Mouse (Mus musculus) gastrocnemius, postnatal 14 days (tissue): ENCODE measurements around the gene Cdc42ep1. TPM values are rescaled to one million over a fixed set of nuclear protein-coding genes. Genes with fewer than 3 reads are reported as not detected.

Experiments
- DNase-seq: peaks from one replicate; pipeline ENCODE4 v3.0.0; 2021; ENCODE audit warnings: mixed read lengths
- intact Hi-C: fragments of 180-260 bp; cut with DNase I; formaldehyde crosslinking; loops from one replicate; pipeline ENCODE4 v1.15.1; 2025; ENCODE audit warnings: low total_unique reads
- total RNA-seq, 2 experiments: library from RNA; stranded (reverse); gene quantifications; 2 replicates each; pipeline ENCODE4 v1.2.3; 2021

Gene Cdc42ep1
- total RNA-seq, 2 experiments from 2014 or later = 22.7 to 23.6 TPM

DNA sequence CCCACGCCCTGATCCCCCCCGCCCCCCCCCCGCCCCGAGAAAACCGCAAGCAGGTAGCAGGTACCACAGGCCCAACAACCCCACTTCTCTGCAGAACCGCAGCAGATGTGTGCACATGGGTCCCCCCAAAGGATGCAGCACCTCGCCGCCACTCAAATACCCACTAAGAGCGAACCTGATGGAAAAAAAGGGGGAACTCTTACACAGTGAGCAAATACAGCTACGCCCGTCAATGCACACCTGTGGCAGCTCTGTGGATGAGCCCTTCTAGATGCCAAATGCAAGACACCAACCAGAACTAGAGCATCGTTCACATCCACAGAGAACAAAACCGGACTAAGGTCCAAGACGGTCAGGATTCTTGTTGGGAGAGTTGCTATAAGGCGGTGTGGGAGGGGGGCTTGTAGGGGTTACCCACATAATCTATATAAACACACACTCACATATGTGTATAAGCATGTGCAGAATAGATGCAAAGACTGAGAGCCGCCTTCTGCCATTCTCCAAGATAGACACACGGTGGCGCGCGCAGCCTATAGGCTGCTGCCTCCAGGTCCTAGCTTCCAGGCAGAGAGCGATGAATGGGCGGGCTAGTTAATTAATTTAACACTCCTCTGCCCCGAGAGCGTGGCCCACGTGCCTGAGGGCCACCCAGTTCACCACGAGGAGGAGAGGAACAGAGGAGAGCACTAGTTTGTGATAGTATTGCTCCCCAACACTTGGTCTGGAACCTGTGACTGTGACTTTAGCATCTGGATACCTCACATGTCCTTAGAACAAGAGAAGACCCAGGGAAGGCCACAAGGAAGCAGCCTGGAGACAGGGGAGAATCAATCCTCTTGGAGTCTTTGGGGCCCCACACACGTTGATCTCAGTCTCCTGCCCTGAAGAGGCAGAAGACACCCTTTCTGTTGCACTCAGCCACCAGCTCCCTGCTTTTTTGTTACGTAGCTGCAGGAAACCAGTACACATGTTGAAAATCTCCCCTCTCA, 15.9 kb upstream of the Cdc42ep1 start:
- DNase-seq = peak; percentile 75
- intact Hi-C loops = loop anchor here (2.0 to 5.0 kb wide), 2 partner anchors 22 to 41 kb away; no protein-coding TSS in a partner anchor

DNA sequence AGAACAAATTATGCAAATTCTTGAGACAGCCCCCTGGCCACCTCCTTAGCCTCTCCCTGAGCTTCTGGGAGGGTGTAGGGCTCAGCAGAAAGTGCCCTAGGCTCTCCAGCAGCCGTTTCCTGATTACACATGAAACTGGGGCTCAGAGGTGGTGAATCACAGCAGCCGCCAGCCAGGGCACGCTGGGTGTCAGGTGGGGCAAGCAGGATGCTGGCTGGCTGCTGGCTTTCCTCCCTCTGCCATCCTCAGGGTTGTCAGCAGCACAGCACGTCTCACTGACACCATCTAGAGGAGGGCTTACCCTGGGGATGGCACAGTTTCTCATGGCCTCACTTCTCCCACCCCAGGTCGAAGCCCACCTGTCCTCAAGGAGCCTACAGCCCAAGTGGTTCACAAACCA, 14.1 kb upstream of the Cdc42ep1 start:
- intact Hi-C loops = loop anchor here (5.0 kb wide), 1 partner anchor 39 kb away; no protein-coding TSS in a partner anchor
- DNase-seq = no peak

DNA sequence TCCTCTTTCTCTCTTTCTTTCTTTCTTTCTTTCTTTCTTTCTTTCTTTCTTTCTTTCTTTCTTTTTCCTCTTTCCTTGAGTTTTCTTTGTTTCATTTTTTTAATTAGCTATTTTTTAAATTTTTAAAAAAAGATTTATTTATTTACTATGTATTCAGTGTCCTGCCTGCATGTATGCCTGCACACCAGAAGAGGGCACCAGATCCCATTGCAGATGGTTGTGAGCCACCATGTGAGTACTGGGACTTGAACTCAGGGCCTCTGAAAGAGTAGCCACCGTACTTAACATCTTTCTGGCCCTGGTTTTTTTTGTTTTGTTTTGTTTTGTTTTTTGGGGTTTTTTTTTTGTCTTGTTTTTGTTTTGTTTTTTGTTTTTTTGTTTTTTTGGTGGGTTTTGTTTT, 12.8 kb upstream of the Cdc42ep1 start:
- DNase-seq = no peak
- intact Hi-C loops = loop anchor here (5.0 kb wide), 1 partner anchor 38 kb away; no protein-coding TSS in a partner anchor

DNA sequence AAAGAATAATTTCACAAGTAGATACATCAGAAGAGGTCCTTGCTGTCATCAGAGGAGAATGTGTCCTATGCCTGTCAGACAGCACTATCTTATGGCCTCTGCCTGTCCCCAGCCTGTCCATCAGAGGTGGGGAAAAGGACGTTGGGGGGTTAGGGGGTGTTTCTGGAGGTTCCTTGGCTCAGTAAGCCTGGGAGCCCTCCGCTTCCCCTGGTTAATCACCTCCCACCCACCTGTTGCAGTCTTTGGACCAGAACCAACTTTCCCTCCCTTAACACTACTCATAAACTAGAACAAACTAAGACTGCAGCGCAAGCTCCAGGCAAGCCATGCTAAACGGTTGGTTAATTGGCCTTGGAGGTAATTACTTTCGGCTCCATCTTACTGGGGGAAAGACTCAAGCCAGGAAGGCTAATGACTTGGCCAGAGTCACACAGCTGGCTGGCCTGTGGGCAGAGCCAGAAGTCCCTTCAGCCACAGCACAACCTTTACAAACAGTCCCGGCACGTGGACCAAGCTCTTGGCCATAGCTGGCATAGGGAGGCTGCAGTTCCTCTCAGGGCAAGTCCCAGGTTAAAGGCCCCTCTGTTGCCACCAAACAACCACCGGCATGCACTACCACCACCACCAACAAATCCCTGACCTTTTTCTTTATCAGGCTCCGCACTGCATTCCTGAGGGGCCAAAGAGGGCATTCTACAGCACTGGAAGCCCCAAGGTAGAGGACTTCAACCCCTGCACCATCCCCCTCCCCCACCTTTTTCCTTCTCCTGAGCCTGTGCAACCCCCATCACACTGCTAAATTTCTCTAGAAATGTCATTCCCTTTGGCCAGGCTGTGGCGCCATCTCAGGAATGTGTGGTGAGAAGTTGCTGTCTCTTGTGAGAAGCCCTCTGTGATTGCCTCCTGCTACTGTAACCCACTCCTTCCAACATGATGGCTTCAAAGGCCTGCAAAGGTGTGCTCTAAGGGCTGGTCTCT, 11.4 kb upstream of the Cdc42ep1 start:
- DNase-seq = no peak
- intact Hi-C loops = no loop called here

DNA sequence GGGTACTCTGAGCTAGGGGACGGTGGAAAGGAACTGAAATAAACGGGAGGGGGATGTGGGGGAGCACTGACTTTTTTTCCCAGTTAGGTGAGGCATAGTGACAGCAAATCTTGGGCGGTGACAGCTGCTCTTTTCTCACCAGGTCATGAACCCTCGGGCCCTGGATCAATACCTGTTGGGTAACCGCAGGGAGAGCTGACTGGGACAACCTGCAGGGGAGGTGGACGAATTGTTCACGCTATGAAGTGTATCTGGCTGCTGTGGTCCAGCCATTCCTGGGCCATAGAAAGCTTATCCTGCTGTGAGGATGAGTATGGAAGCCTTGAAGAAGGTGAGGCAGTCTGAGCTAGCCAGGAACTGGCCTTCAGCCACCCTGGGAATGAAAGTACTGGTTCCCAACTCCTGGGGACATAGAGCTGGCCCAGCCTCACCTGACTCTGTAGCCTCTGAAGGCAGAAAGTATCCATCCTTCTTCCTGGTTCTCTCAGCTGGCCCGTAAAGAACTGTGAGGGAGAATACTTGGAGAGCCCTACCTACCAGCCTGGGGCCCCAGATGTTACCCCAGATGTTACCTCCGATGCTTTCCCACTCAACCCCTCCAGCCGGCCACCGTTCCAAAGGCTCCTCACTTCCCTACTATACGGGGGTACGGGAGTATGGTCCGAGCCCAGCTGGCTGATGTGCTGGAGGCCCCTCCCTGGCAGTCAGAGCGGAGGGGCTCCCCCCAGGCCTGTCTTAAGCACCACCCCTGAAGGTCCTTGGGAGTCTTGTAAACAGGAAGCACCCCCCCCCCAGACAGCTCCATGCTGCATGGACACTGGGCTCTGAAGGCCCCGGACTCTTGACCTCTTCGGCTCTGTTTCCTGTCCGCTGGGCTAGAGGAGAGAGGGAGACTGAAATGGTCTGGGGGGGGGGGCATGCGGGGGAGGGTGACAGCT, 10.4 kb upstream of the Cdc42ep1 start:
- intact Hi-C loops = no loop called here
- no peak for DNase-seq

DNA sequence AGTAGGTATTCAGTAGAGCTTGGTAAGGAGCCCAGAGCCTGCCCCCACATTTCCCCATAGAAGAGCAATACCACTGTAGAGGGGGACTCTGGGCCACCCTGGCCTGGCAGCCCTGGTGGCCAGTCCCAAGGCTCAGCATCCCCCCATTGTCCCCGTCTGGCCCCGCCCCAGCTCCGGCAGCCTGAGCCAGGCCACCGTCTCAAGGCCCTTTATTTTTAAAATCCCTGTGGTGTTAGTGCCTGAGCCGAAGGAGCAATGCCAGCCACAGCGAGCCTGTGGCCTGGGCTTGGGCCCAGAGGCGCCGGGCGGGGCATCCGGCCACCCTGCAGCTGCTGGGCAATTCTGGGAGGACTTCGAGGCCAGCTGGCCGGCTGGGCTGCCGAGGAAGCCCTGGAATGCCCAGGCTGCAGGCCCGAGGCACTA, 9.7 kb upstream of the Cdc42ep1 start:
- intact Hi-C loops = no loop called here
- DNase-seq = peak; percentile 90

DNA sequence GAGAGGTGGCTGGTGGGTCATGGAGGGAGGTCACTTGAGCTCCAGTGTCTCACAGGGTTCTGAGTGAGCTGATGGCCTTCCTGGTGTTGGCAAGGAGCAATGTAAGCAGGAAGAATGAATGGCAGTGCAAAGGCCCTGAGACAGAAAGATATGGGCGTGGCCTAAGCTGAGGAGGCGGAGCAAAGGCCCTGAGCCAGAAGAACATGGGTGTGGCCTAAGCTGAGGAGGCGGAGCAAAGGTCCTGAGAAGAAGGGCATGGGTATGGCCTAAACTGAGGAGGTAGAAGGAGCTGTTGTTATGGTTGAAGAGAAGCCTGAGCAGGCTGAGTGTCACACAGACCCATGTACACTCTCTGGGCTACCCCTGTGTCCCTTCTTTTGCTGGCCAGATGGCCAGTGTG, 8.8 kb upstream of the Cdc42ep1 start:
- no peak for DNase-seq
- intact Hi-C loops = no loop called here

DNA sequence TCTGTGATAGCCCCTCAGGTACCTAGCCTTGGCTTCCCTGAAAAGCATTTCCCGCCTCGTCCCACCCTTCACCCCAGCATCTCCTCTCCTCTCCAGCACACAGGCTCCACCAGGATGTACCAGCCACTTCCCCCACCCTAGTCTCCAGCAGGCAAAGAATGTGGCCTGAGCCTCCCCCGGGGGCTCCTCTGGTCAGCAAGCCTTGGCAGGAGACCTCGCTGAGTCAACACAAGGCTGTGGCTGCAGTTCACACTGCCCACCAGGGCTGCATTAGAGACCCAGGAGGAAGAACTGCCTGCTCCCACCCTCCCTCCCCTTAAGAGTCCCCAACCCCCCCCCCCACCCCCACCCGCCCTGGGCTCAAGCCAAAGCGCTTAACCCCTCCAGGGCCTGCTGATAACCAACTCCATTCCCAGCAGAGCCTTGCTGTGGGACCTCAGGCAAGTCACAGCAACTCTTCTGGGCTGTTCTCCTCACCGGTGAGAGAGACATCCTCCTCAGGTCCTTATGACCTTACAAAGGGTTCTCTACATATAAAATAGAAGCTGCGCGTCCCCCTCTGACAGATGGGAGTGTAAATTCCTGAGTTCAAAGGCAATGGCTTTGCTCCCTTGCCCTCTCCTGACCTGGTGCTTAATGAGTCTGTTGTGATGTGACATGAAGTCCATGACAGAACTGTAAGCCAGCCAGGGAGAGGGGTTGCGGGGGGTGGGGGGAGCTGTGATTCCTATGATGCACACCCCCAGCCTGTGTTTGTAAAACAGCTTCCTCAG, 8.0 kb upstream of the Cdc42ep1 start:
- no peak for DNase-seq
- intact Hi-C loops = no loop called here

DNA sequence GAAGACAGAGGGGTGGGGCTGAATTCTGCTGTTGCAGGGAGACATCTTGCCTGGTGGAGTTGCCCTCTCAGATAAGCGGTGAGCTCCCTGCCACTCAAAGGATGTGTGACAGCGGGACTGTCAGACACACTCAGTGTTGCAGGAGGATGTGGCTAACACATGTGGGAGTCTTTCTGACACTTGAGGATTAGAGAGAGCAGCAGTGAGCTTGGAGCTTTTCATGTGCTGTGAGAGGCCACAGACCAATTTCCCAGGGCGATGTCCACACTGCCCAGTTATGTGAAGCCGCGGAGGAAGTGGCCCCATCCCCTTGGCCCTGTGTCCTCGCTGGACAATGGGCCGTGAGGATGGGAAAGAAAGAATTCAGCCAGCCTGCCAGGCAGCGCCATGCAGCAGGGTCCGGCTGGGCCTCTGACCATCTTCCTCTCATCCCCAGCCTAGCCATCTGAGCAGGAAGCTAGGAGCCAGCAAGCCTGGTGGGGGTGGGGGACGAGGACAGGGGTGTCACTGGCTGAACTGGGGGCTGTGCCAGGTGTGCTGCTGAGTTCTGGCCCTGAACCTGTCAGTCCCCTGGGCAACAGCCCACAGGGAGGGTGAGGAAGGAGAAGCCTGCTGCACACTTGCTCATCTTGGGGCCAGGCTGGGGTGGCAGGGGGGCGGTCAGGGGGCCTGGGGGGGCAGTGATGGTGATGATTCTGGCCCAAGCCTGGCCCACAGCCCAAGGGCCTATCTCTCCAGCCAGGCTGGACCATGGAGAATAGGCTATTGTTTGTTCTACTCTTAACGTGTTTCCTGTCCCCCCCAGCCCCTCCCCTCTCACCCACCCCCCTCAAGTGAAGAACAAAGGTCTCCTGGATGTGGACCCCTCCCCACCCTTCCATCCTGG, 7.0 kb upstream of the Cdc42ep1 start:
- peak; percentile 55 for DNase-seq
- intact Hi-C loops = no loop called here

DNA sequence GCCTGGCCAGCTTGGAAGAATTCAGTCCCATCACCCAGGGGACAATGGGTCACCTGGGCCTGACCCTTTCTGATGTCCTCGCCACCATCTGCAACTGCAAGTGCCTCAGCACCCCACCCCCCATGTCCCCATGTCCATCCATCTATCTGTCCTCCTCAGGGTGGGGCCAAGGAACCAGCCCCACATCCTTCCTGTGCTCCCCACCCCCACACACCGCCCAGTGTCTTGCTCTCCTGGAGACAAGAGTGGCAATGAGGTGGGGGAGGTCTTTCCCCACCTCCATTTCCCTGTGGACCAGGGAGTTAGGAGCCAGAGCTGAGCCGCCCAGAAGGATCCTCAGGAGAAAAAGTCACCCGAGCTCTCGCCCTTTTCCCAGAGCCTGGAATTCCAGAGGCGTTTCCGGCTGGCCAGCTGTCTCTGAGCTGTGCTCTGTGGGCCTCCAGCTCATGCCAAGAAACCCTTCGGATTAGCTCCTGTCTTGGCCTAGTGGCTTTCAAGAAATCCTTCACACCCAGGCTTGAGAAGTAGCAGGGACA, 6.3 kb upstream of the Cdc42ep1 start:
- peak; percentile 67 for DNase-seq
- intact Hi-C loops = no loop called here

DNA sequence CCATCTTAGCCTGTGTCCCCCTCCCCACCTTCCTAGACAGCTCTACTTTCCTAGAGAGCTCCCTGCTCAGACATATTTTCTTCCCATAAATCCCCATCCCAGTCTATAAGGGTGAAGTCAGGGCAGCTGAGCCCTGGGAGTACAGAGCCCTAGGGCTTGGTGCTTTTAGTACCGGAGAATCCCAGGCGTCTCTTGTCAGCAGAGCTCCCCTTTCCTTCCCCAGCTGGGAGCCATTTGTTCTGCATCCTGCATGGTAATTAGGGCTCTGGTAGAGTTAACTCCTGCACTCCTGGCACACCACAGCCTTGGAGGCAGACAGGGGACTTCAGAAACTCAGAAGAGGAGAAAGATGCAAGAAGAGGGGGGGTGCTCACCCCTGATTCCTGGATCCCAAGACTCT, 2.7 kb upstream of the Cdc42ep1 start:
- no peak for DNase-seq
- intact Hi-C loops = no loop called here

DNA sequence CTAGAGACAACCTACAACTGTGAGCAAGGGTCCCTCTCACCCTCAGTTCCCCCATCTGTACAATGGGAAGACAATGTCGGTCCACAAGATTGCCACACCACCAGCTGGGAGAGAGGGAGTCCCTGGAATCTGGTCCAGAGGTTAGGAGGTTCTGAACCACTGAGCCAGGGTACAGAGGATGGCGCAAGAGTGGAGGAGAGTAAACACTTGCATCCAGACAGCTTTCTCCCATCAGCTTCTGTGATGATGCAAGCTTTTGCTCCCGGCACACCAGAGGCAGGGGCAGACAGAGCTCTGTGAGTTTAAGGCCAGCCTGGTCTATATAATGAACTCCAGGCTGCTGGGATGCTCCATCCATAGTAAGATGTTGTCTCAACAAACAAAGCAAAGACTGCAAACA, 2.2 kb upstream of the Cdc42ep1 start:
- intact Hi-C loops = no loop called here
- no peak for DNase-seq

DNA sequence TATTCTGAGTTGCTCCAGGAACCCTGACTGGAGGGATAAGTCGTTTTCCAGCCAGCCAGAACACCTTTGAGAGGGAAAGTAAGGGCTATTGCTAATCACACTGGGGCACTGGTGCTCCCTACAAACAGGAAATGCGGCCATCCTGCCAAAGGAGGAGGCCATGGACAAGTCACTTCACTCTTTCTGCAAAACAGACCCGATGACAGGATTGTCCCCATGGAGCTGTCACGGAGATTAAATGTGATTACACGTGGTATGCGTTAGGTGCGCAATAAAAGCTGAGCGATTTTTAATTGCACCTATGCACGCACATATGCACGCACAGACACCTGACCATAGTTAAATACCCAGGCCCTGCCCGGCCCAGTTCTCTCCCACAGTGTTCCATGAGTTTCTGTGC, 1.7 kb upstream of the Cdc42ep1 start:
- intact Hi-C loops = no loop called here

DNA sequence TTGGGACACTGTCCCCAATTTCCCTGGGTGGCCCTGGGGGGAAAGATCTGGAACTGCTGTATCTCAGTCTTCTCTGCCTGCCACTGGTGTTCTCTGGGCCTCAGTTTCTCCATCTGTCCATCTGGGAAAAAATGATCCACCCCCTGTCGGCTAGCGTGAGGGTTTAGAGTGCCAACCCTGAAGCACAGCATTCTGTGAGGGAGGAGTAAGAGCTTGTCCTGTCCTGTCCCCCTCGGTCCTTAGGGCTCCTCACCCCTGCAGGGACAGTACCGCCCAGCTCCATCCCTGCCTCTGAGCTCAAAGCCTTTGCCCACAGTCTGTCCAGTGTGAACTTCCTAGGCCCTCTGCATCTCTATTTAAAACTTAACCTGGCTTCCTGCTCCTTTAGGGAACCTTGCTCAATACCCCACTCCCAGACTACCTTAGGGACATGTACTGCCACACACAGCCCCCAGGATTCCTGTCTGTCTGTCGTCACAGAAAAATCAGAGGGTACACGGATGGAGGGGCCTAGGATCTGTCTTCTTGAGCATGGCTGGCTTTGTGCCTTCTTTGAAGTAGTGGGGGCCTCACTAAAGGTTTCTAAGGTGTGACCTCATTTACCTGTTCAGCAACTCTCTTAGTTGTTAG, 1.1 kb upstream of the Cdc42ep1 start:
- intact Hi-C loops = no loop called here
- no peak for DNase-seq

More for the DNA sequence above, 1.7 kb upstream of the Cdc42ep1 start:
- DNase-seq = no peak

DNA sequence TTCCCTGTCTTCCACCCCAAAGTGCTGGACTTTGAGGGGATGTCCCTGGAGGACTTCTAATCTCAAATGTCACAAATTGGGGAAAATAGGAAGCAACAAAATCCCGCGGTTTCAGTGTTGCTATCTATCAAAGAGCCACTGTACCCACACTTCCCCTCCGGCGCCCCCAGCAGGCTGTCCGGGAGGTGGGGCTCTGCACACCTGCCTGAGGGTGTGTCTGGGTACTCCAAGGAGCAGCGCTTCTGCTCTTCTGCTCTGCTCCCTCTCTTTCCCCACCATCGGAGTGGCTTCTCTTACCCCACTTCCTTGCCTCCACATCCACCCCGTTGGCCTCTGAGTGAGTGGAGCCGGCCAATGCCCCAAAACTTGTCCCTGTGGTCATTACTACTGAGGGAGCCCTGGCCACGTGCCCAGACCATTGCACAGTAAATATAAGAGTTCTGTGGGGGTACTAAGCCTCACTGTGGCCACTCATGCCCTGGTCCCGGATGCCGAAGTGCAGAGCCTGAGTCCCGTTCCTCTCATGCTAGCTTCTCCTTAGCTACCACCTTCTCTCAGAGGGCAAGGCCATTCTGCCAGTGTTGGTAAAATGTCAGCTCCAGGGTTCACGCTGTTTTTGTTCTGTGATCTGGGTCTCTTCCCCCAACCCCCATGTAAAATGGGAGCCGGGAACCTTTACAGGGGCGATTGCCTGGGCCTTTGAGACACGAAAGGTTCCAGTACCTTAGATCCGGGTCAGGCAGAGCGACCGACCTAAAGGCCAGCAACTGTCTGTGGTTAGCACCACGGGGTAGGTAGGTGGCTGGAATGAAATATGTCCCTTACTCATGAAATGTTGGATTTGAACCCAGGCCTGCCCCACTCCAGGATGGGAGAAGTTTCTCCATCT, 1.4 kb downstream of the Cdc42ep1 start:
- DNase-seq = no peak
- intact Hi-C loops = no loop called here

DNA sequence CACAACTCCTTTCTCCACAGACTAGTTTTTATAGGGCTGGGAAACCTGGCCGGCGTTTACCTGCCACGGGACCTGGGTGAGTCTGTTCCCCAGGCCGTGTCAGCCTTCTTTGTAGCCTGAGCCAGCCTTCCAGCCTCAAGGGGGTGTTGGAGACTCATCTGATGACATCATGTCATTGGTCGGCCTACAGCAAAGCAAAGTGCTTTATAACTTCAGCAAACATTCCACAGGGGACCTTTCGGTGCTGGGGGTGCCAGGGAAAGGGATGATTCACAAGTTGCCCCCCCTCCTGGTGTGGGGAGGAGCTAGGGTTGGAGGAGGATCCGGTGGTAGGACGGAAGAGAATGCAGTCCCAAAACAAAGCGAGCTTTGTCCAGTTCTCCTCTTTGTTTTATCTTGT, 2.4 kb downstream of the Cdc42ep1 start:
- DNase-seq = peak; percentile 78
- intact Hi-C loops = no loop called here
